Mouse (Mus musculus): ENCODE data around the gene Wdr86. TPM values are rescaled to one million over a fixed set of nuclear protein-coding genes. Genes with fewer than 3 reads are reported as not detected.

Wdr86 gene
- polyA plus RNA-seq, 1 experiment from 2014 or later: 4.0 TPM

- H3K4me2 ChIP-seq (replicated peaks): peak overlapping the region; percentile 94
- H3K27ac ChIP-seq (replicated peaks): peak overlapping the region; percentile 78
- peak; percentile 83 for ATAC-seq (replicated peaks)
- WGBS: under 1% methylated on average over 59 of the region's 59 CpGs
- H3K9ac ChIP-seq (replicated peaks): peak overlapping the region; percentile 70
- H3K4me1 ChIP-seq: peaks cover 25% of the 10 kb centered on the region
- H3K27me3 ChIP-seq: no peaks in the 10 kb centered on the region
- no peaks in the 10 kb centered on the region for H3K36me3 ChIP-seq
- H3K4me3 ChIP-seq: peak overlapping the region; percentile 69
- no peaks in the 10 kb centered on the region for H3K9me3 ChIP-seq
Measured at GRCm38 (mm10) chr5:24750321-24751304, 20.1 kb upstream of the Wdr86 start.

DNA sequence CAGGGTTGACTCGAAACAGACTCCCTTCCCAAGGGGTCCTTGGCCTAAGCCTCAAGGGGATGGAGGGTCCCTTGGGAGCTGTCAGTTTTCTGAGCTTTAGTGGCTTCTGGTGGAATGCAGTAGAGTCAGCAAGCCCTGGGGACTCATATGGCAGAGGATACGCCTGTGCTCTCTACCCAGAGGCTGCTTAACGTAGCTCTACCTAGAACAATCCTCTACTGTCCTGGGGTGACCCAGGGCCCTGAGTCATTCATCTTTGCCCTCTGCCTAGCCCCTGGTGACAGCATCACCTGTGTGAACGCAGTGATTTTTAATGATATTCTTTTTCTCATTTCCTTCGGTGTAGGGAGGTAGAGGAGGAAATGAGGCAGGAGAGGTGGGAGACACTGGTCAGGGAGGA is 19.2 kb upstream of the Wdr86 start:
- WGBS: 61% methylated on average over 5 of the region's 5 CpGs
- no peaks in the 10 kb centered on the region for H3K27me3 ChIP-seq
- peak; percentile 7; the same call in 1 of the 2 replicates for ATAC-seq (replicated peaks)
- H3K9ac ChIP-seq (replicated peaks): peak overlapping the region; percentile 70
- H3K4me2 ChIP-seq (replicated peaks): peak overlapping the region; percentile 94
- no peaks in the 10 kb centered on the region for H3K9me3 ChIP-seq
- no peaks in the 10 kb centered on the region for H3K36me3 ChIP-seq
- peaks cover 25% of the 10 kb centered on the region for H3K4me1 ChIP-seq
- peak overlapping the region; percentile 69 for H3K4me3 ChIP-seq
- peak overlapping the region; percentile 78 for H3K27ac ChIP-seq (replicated peaks)

DNA sequence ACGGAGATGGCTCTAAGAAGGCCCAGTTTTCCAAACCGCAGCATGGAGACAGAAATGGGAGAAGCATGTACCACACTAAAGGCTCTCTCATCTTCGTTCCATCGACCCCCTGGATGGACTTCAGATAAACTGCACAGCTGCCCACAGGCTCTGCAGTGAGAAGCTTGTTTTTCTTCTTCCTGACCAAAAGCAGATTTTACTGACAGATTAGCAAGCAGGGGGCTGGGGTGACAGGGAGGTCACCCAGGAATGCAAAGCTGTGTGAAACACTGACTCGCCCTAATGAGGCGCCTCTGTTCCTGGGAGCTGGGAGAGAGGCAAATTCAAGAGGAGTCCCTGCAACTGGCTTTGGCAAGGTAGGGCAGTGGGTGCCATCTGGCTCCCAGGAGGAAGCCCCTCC is 17.0 kb upstream of the Wdr86 start:
- ATAC-seq (replicated peaks): no peak
- no peak overlapping the region for H3K4me3 ChIP-seq
- no peak overlapping the region for H3K4me2 ChIP-seq (replicated peaks)
- H3K4me1 ChIP-seq: peaks cover 25% of the 10 kb centered on the region
- H3K27me3 ChIP-seq: no peaks in the 10 kb centered on the region
- WGBS: 10% methylated on average over 6 of the region's 6 CpGs
- no peaks in the 10 kb centered on the region for H3K9me3 ChIP-seq
- no peak overlapping the region for H3K9ac ChIP-seq (replicated peaks)
- H3K36me3 ChIP-seq: no peaks in the 10 kb centered on the region
- H3K27ac ChIP-seq (replicated peaks): no peak overlapping the region

DNA sequence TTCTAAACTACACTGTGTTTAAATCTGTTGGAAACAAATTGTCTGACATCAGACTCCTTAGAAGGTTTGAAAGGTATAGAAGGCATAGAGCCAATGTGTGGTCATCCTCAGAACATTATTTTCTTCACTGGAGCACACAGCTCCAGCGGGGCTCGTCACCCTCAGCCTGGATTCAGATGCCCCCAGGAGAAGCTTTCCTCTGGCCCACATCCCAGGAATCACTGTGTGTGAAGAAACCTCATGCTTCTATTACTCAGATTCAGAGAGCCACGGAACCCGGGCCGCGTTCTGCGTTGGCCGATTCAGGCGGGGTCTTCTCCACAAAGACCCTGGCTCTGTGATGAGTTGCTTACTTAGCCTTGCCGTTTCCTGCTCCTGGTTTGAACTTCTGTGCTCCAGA is 13.4 kb upstream of the Wdr86 start:
- Histone ChIP-seq H3K36me3 (no peaks in the 10 kb centered on the region), H3K9ac (replicated peaks) (no peak overlapping the region), H3K27me3 (no peaks in the 10 kb centered on the region), H3K27ac (replicated peaks) (no peak overlapping the region), H3K4me3 (no peak overlapping the region), H3K4me1 (no peaks in the 10 kb centered on the region), H3K4me2 (replicated peaks) (no peak overlapping the region), H3K9me3 (no peaks in the 10 kb centered on the region)
- no peak for ATAC-seq (replicated peaks)
- 87% methylated on average over 10 of the region's 10 CpGs for WGBS

- Histone ChIP-seq H3K27me3 (no peaks in the 10 kb centered on the region), H3K4me3 (no peak overlapping the region), H3K9ac (replicated peaks) (no peak overlapping the region), H3K9me3 (no peaks in the 10 kb centered on the region), H3K27ac (replicated peaks) (no peak overlapping the region), H3K4me2 (replicated peaks) (no peak overlapping the region), H3K36me3 (no peaks in the 10 kb centered on the region), H3K4me1 (no peaks in the 10 kb centered on the region)
- no peak for ATAC-seq (replicated peaks)
- WGBS: 76% methylated on average over 15 of the region's 15 CpGs
Measured at GRCm38 (mm10) chr5:24741172-24741885, 10.8 kb upstream of the Wdr86 start.

DNA sequence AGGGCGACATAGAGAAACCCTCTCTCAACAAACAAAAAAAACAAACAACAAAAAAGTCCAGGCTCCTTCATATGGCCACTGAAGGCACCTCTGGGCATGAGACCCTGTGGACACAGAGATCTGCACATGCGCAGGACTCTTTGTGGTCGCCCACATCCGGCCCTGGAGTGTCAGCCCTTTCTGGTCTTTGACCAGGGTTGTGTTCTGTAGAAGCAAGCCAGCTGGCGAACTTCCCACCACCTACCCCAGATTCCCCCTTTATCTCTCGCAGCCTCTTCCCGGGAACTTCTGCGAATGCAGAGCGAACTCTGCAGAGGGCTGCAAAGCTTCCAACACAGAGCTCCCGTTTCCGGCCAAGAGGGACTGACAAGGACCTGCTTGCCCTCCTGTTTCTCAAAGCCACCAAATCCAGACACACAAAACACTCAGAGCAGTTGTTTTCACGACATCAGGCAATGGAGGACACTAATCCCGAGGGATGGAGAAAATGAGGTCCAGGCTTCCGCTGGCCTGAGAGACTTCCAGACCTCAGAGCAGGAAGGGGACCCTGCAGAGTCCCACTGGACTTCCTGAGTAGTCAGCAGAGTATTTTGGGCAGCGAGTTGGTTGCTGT is 8.7 kb upstream of the Wdr86 start:
- Histone ChIP-seq H3K4me2 (replicated peaks) (no peak overlapping the region), H3K36me3 (no peaks in the 10 kb centered on the region), H3K4me3 (no peak overlapping the region), H3K4me1 (no peaks in the 10 kb centered on the region), H3K9me3 (no peaks in the 10 kb centered on the region), H3K27me3 (no peaks in the 10 kb centered on the region), H3K27ac (replicated peaks) (no peak overlapping the region), H3K9ac (replicated peaks) (no peak overlapping the region)
- 71% methylated on average over 15 of the region's 15 CpGs for WGBS
- ATAC-seq (replicated peaks): no peak

DNA sequence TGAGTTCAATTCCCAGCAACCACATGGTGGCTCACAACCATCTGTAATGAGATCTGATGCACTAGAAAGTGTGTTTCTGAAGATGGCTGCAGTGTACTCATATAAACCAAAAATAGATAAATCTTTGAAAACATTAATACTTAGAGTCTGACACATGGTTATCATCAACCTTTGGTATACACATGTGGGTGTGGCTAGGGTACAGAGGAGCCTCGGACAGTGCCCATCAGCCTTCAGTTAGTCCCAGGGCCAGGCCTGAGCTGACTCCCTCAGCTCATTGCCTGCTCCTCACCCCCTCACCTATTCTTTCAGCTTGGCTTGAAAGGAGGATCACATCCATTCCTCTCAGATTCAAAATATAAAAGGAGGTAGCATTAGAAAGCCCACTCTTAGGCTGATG is 8.0 kb upstream of the Wdr86 start:
- no peak overlapping the region for H3K4me2 ChIP-seq (replicated peaks)
- H3K27ac ChIP-seq (replicated peaks): no peak overlapping the region
- 88% methylated on average over 1 of the region's 1 CpGs for WGBS
- H3K4me1 ChIP-seq: no peaks in the 10 kb centered on the region
- H3K4me3 ChIP-seq: no peak overlapping the region
- H3K9me3 ChIP-seq: no peaks in the 10 kb centered on the region
- no peaks in the 10 kb centered on the region for H3K36me3 ChIP-seq
- no peak for ATAC-seq (replicated peaks)
- H3K9ac ChIP-seq (replicated peaks): no peak overlapping the region
- H3K27me3 ChIP-seq: no peaks in the 10 kb centered on the region

- Histone ChIP-seq H3K9me3 (no peaks in the 10 kb centered on the region), H3K27me3 (no peaks in the 10 kb centered on the region), H3K9ac (replicated peaks) (no peak overlapping the region), H3K27ac (replicated peaks) (no peak overlapping the region), H3K4me2 (replicated peaks) (no peak overlapping the region), H3K36me3 (no peaks in the 10 kb centered on the region), H3K4me3 (no peak overlapping the region), H3K4me1 (no peaks in the 10 kb centered on the region)
- no peak for ATAC-seq (replicated peaks)
- WGBS: 71% methylated on average over 10 of the region's 10 CpGs
Measured at GRCm38 (mm10) chr5:24737595-24737994, 7.1 kb upstream of the Wdr86 start.

DNA sequence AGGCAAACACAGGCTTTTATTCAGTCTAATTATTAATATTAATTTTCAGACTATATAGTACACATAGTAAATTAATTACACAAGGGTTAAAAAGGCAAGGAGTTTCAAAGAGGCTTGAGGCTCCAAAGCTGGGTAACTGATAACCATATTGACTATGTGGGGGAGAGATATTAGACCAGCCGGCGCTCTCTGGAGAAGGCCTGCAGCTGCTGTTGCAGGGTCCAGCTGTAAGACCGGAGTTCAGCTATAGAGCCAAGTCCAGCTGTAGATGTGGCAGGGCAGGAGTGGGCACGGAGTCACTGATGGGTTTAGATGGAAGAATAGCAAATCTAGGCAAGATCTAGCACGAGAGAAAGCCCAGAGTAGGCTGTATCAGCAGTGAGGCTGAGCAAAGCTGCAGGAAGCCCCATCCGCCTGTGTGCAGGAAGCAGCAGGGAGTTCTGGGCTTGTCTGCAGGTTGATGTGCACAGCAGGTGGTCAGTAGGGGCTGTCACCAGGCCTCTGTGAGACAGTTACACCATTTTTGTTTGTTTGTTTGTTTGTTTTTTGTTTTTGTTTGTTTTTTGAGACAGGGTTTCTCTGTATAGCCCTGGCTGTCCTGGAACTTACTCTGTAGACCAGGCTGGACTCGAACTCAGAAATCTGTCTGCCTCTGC is 3.4 kb upstream of the Wdr86 start:
- no peak for ATAC-seq (replicated peaks)
- Histone ChIP-seq H3K4me1 (peaks cover 15% of the 10 kb centered on the region), H3K9ac (replicated peaks) (no peak overlapping the region), H3K4me3 (no peak overlapping the region), H3K4me2 (replicated peaks) (no peak overlapping the region), H3K36me3 (no peaks in the 10 kb centered on the region), H3K27me3 (peaks cover 32% of the 10 kb centered on the region), H3K9me3 (no peaks in the 10 kb centered on the region), H3K27ac (replicated peaks) (no peak overlapping the region)
- WGBS: 66% methylated on average over 7 of the region's 7 CpGs

DNA sequence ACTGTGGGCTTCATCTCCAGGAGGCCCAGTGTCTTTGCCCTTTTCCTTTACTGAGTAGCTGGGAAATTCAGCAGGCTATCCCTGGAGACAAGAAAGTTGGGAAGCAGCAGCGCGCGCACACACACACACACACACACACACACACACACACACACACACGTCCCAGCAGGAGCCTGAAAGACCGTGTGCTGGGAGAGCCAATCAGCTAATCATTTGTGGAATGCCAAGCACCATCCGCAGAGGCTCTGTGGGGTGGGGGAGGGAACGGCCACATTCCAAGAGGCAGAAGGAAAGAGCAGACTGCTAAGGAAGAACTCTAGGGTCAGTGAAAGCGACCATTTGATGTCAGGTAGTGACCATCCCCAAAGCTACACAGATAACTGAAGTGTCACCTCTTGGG is 2.6 kb upstream of the Wdr86 start:
- H3K36me3 ChIP-seq: no peaks in the 10 kb centered on the region
- H3K9ac ChIP-seq (replicated peaks): no peak overlapping the region
- H3K4me3 ChIP-seq: no peak overlapping the region
- H3K27ac ChIP-seq (replicated peaks): no peak overlapping the region
- H3K9me3 ChIP-seq: no peaks in the 10 kb centered on the region
- no peak overlapping the region for H3K4me2 ChIP-seq (replicated peaks)
- peaks cover 15% of the 10 kb centered on the region for H3K4me1 ChIP-seq
- WGBS: under 1% methylated on average over 8 of the region's 8 CpGs
- peaks cover 35% of the 10 kb centered on the region for H3K27me3 ChIP-seq
- ATAC-seq (replicated peaks): no peak

GRCm38 (mm10) chr5:24730986-24731385 is 459 bp upstream of the Wdr86 start:
- no peak overlapping the region for H3K27ac ChIP-seq (replicated peaks)
- no peak overlapping the region for H3K9ac ChIP-seq (replicated peaks)
- peak overlapping the region; percentile 38 for H3K4me3 ChIP-seq
- H3K27me3 ChIP-seq: peaks cover 35% of the 10 kb centered on the region
- H3K4me2 ChIP-seq (replicated peaks): peak overlapping the region; percentile 46
- no peak for ATAC-seq (replicated peaks)
- no peaks in the 10 kb centered on the region for H3K36me3 ChIP-seq
- H3K9me3 ChIP-seq: no peaks in the 10 kb centered on the region
- 6% methylated on average over 15 of the region's 15 CpGs for WGBS
- H3K4me1 ChIP-seq: peaks cover 15% of the 10 kb centered on the region

Measured in forebrain, embryonic 15.5 days (tissue).